Mouse (Mus musculus) limb, embryonic 11.5 days (tissue): ENCODE measurements at regions not wholly inside any gene's neighbourhood (a gene's known extent, or its start where the extent isn't known, plus 50 kb on each side); places are given as distances from the start of the nearest gene placed in this dataset.
A peak's percentile ranks its signal among the peaks of the same experiment; 100 is the strongest.

Experiments
- ATAC-seq: fragments of 200-750 bp; cut with Nextera tagmentation; 2 replicates; pipeline ENCODE4 v1.8.0; 2017; ENCODE audit warnings: low read depth; ENCODE audit not compliant: insufficient number of reproducible peaks, low FRiP score, low TSS enrichment
- DNase-seq: peaks from one replicate; pipeline ENCODE4 v3.0.0-alpha.2; 2015; ENCODE audit warnings: low spot score
- H3K27ac ChIP-seq: fragments of 300-500 bp; sonication (generic); replicated peaks from 2 replicates; pipeline ENCODE4 v1.5.1; 2014; ENCODE audit warnings: low read depth, mild to moderate bottlenecking, low read length
- H3K27me3 ChIP-seq: fragments of 300-500 bp; sonication (generic); 2 replicates; pipeline ENCODE4 v1.6.1; 2014; ENCODE audit warnings: mild to moderate bottlenecking, low read length, mixed read lengths; ENCODE audit not compliant: control insufficient read depth, insufficient read depth
- H3K36me3 ChIP-seq: fragments of 300-500 bp; sonication (generic); 2 replicates; pipeline ENCODE4 v1.6.1; 2014; ENCODE audit warnings: mild to moderate bottlenecking, low read length, moderate library complexity, mixed read lengths; ENCODE audit not compliant: control insufficient read depth, insufficient read depth
- H3K4me1 ChIP-seq: fragments of 300-500 bp; sonication (generic); 2 replicates; pipeline ENCODE4 v1.6.1; 2014; ENCODE audit warnings: low read length, mixed read lengths; ENCODE audit not compliant: control insufficient read depth, insufficient read depth
- H3K4me2 ChIP-seq: fragments of 300-500 bp; sonication (generic); 2 replicates; pipeline ENCODE4 v1.6.1; 2014; ENCODE audit warnings: low read depth, mild to moderate bottlenecking, moderate library complexity; ENCODE audit not compliant: severe bottlenecking
- H3K4me3 ChIP-seq: fragments of 300-500 bp; sonication (generic); 2 replicates; pipeline ENCODE4 v1.5.1; 2014; ENCODE audit warnings: low read depth, low read length
- H3K9ac ChIP-seq: fragments of 300-500 bp; sonication (generic); 2 replicates; pipeline ENCODE4 v1.6.1; 2014; ENCODE audit warnings: mild to moderate bottlenecking, low read length
- H3K9me3 ChIP-seq: fragments of 300-500 bp; sonication (generic); 2 replicates; pipeline ENCODE4 v1.6.1; 2016; ENCODE audit warnings: low read length; ENCODE audit not compliant: control insufficient read depth
- WGBS: fragments of 180-500 bp; shearing (Covaris S2); extraction: QIAGEN DNeasy Blood & Tissue Kit; methylation state at CpG from one replicate; pipeline ENCODE4 v1.1.7; 2014; 5-methylcytosine and 5-hydroxymethylcytosine counted together

DNA sequence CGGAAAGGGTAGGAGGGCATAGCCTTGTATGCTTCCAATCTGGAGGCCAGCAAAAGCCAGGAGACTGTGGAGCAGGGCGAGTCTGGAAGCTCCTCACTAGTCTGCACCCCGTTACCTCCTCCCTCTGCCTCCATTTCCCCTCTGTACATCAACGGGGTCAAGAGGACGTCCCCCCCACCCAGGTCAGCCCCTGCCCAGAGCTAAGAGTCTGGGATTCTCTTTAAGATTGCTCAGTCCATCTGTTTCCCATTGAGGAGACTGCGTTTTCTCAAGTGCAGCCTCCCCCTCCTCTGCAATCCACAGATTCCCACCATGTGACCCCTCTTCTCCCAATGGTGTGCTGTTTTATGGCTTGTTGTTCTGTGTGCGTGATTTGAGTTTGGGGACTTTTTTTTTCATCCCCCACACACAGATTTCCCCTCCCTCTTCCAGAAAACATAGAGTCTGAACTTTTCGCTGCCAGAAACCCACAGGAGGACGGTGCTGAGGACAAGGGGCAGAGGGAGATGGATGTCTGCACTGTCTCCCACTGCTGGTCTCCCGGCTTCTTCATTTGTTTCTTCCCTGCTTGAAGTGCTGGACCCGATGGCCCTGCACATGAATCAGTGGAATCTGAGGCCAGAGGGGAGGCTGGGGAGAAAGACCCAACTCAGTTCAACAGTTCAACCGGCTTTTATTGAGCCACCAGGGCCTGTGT lies 162.6 kb downstream of the Cyp26b1 start:
- ATAC-seq (peak; percentile 84), DNase-seq (peak; percentile 61)
- Histone ChIP-seq H3K4me3 (no peak overlapping the region), H3K36me3 (no peaks in the 10 kb centered on the region), H3K4me1 (peaks cover 20% of the 10 kb centered on the region), H3K27ac (peak overlapping the region; percentile 75), H3K4me2 (peak overlapping the region; percentile 15; the same call in 1 of the 2 replicates), H3K9me3 (no peaks in the 10 kb centered on the region), H3K9ac (peak overlapping the region; percentile 23; the same call in 1 of the 2 replicates), H3K27me3 (no peaks in the 10 kb centered on the region)
- 10% methylated on average over 12 of the region's 12 CpGs for WGBS

DNA sequence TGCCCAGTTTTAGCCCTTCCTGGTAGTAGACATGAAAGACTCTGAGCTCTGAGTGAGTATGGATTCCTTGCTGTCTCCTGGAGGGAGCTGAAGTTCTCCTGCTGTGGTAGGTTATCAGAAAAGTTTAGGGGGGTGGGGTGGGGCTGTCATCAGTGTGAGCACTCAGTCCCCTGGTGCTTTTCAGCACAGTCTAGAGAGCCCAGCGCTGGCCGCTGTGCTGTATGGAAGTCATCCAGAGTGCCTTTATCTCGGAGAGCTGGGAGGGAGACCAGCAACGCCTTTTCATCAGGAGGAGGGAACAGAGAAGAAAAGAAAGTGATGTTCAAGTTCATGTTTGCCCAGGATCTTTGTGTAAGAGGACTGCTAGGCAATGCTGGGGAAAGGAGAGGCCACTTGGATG lies 163.6 kb downstream of the Cyp26b1 start:
- DNase-seq = no peak
- Histone ChIP-seq H3K27ac (no peak overlapping the region), H3K4me1 (peaks cover 20% of the 10 kb centered on the region)

DNA sequence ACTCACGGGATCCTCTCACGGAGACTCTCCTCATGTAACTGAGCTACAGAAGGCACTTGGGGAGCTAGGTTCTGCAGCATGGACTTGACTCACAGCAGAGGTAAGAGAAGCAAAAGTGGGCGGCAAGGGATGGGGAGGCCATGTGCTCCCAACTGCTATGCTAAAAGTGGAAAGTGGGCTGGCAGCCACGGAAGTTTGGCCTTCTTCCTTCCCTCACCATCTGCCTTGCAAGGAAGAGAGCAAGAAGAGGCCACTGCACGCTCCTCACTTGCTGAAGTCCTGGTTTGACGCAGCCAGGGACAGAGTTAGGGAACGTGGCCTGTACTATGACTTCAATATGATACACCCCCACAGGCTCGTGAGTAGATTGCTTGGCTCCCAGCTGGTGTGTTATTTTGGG lies 164.5 kb downstream of the Cyp26b1 start:
- H3K27me3 ChIP-seq = no peaks in the 10 kb centered on the region
- no peaks in the 10 kb centered on the region for H3K36me3 ChIP-seq
- DNase-seq (no peak), ATAC-seq (no peak)
- no peaks in the 10 kb centered on the region for H3K9me3 ChIP-seq
- H3K4me1 ChIP-seq = peaks cover 20% of the 10 kb centered on the region
- no peak overlapping the region for H3K4me3 ChIP-seq
- H3K9ac ChIP-seq = no peak overlapping the region
- no peak overlapping the region for H3K27ac ChIP-seq
- 84% methylated on average over 8 of the region's 8 CpGs for WGBS
- H3K4me2 ChIP-seq = no peak overlapping the region

More for the DNA sequence above, 163.6 kb downstream of the Cyp26b1 start:
- Histone ChIP-seq H3K36me3 (no peaks in the 10 kb centered on the region), H3K4me3 (no peak overlapping the region), H3K9me3 (no peaks in the 10 kb centered on the region), H3K9ac (no peak overlapping the region), H3K27me3 (no peaks in the 10 kb centered on the region), H3K4me2 (no peak overlapping the region)
- ATAC-seq = no peak
- 69% methylated on average over 4 of the region's 4 CpGs for WGBS

DNA sequence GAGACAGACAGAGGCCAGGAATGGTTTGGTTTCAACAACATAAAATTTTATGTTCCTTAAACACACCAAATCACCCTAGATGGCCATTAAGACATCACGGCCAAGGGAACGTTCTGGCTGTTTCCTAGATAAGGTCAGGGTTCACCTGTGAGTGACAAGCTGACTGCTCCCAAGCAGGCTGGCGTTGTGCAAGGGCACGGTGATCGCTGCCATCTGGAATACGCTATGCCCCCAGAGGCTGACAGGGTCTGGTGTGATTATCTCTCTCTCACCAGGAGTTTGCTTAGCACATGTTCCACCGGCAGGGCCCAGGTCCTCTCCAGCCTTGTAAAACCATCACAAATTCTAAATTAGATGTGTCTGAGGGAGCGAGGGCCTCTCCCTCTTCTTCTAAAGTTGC lies 167.0 kb downstream of the Cyp26b1 start:
- H3K9ac ChIP-seq = no peak overlapping the region
- H3K4me2 ChIP-seq = no peak overlapping the region
- no peak overlapping the region for H3K4me3 ChIP-seq
- no peak overlapping the region for H3K27ac ChIP-seq
- ATAC-seq = no peak
- no peaks in the 10 kb centered on the region for H3K9me3 ChIP-seq
- no peaks in the 10 kb centered on the region for H3K27me3 ChIP-seq
- WGBS = 40% methylated on average over 8 of the region's 8 CpGs
- no peaks in the 10 kb centered on the region for H3K36me3 ChIP-seq
- peaks cover 15% of the 10 kb centered on the region for H3K4me1 ChIP-seq
- no peak for DNase-seq

DNA sequence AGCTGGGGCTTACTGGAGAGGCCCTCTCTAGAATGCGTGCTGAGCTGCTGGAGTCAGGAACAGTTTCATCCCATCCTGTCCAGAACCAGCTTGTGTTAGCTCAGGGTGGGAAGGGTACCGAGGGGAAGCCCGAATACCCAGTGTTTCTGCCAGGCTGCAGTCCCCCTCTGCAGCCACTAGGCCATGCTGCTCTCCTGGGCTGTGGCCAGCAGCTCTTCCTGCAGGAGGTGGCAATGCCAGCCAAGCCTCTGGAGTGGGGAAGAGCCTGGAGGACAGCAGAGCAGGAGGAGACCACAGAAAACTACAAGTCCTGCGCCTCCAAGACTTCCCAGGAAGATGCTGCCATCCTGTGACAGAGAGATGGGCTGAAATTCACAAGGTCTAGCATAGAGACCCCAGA lies 167.9 kb downstream of the Cyp26b1 start:
- H3K9ac ChIP-seq = no peak overlapping the region
- DNase-seq (peak; percentile 60), ATAC-seq (0 out of 2 replicates have a peak, but pooled peaks have one; percentile 44)
- H3K9me3 ChIP-seq = no peaks in the 10 kb centered on the region
- no peak overlapping the region for H3K4me2 ChIP-seq
- 58% methylated on average over 4 of the region's 4 CpGs for WGBS
- no peak overlapping the region for H3K27ac ChIP-seq
- H3K36me3 ChIP-seq = no peaks in the 10 kb centered on the region
- peaks cover 9% of the 10 kb centered on the region for H3K4me1 ChIP-seq
- no peaks in the 10 kb centered on the region for H3K27me3 ChIP-seq
- H3K4me3 ChIP-seq = no peak overlapping the region

DNA sequence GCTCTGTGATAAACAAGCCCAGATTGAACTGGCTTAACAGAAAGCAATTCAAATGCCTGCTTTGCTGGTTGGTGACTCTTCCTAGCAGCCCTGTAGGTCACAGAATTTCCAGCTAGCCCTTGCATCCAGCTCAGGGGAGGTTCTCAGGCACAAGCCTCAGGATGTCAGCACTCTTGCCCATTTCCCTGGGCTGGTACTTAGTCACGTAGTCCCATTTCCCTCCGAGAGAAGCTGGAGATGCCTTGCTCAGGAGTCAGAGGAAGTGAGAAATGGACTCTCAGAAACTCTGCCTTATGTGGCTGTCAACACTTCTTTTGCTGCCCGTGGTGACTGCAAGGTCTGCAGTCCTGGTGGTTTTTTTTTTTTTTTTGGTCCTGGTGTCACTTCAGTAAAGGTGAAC lies 170.8 kb downstream of the Cyp26b1 start:
- Histone ChIP-seq H3K4me1 (0 out of 2 replicates have a peak, but pooled peaks cover 6% of the 10 kb centered on the region), H3K27me3 (no peaks in the 10 kb centered on the region), H3K4me3 (no peak overlapping the region), H3K9ac (no peak overlapping the region), H3K4me2 (no peak overlapping the region), H3K27ac (no peak overlapping the region), H3K36me3 (no peaks in the 10 kb centered on the region), H3K9me3 (no peaks in the 10 kb centered on the region)
- ATAC-seq (no peak), DNase-seq (no peak)
- WGBS = 33% methylated on average over 3 of the region's 3 CpGs

DNA sequence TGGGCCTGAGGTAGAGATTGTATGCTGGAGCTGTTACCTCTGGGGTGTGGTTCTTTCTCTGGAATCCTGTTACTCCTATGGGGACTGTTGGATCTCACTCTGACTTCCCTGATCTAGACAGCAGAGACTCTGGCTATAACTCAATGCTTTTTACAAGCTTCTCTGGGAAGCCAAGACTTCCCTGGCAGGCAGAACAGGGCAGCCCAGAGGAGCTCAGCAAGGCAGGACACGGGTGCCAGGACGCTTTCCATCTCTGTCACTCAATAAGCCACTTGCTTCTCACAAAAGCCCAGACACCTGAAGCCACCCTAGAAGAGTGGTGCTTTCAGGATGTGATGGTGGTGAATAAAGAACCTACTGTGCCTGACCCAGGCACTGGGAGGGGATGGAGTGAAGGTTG lies 174.0 kb downstream of the Cyp26b1 start:
- no peak for ATAC-seq
- peaks cover 9% of the 10 kb centered on the region for H3K4me1 ChIP-seq
- H3K4me3 ChIP-seq = no peak overlapping the region
- H3K36me3 ChIP-seq = no peaks in the 10 kb centered on the region
- no peaks in the 10 kb centered on the region for H3K9me3 ChIP-seq
- H3K4me2 ChIP-seq = no peak overlapping the region
- 75% methylated on average over 2 of the region's 2 CpGs for WGBS
- H3K9ac ChIP-seq = no peak overlapping the region
- no peak overlapping the region for H3K27ac ChIP-seq
- H3K27me3 ChIP-seq = no peaks in the 10 kb centered on the region
- DNase-seq = no peak

DNA sequence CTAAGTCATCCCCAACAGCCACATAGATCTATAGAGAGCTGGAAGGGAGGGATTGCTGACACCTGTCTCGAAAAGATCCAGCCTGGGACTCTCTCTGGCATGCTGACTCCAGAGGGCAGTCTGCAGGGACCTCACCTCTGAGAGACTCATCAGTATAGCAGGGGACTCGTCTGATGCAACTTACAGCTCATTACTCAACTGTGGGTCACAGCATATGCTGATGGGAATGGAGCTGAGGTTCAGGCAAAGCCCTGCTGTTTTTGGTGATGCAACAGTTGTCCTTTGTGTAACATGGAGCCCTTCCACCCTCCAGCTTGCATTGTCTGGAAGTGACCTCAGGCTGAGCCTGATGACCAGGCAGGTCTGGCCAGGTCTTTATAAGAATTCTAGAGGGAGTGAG lies 174.4 kb downstream of the Cyp26b1 start:
- Histone ChIP-seq H3K4me2 (no peak overlapping the region), H3K4me3 (no peak overlapping the region), H3K36me3 (no peaks in the 10 kb centered on the region), H3K4me1 (peaks cover 13% of the 10 kb centered on the region), H3K27me3 (no peaks in the 10 kb centered on the region), H3K27ac (no peak overlapping the region), H3K9ac (no peak overlapping the region), H3K9me3 (no peaks in the 10 kb centered on the region)
- 57% methylated on average over 2 of the region's 2 CpGs for WGBS
- DNase-seq (no peak), ATAC-seq (no peak)
